Mouse (Mus musculus) megakaryocyte, adult 5-6 weeks (primary cell): ENCODE measurements around the gene Mrps18b. TPM values are rescaled to one million over a fixed set of nuclear protein-coding genes. Genes with fewer than 3 reads are reported as not detected.
A peak's percentile ranks its signal among the peaks of the same experiment; 100 is the strongest.
"Not testable (repeated sequence)": the region's sequence is repeated elsewhere in the genome, so short reads cannot be mapped to it uniquely, and the experiment has no call there.

Experiments
- ATAC-seq: 2 replicates; pipeline ENCODE4 v1.8.0; 2016; ENCODE audit warnings: mild to moderate bottlenecking, inconsistent platforms; ENCODE audit not compliant: poor library complexity, severe bottlenecking
- total RNA-seq, 2 experiments: library from RNA; stranded (forward) in 1 of 2; stranded (reverse) in 1 of 2; fragments of 153-499, 151-499 nt in 1 of 2; fragments of 221-1000, 200-1000 nt in 1 of 2; gene quantifications; 2 replicates each; pipeline versions ENCODE4 v1.2.3 to v1.2.4; 2015 to 2017

Gene Mrps18b
- 29.2 and 35.9 TPM in 2 replicates for total RNA-seq (2015)
- 25.0 and 28.9 TPM in 2 replicates for total RNA-seq (2017)

- peak; percentile 82 for ATAC-seq
These were observed at the start of gene Mrps18b, which contains the start of gene Ppp1r10 for GRCm38 (mm10) chr17:35916297-35917142. Gene Mrps18b (minus strand): TSS chr17:35916389. Gene Ppp1r10 (plus strand): TSS chr17:35916434.

- ATAC-seq = no peak
These were observed 47.1 kb upstream of the Mrps18b start for GRCm38 (mm10) chr17:35963279-35963678.

GRCm38 (mm10) chr17:35958533-35959223, 42.5 kb upstream of the Mrps18b start:
- ATAC-seq = no peak

- ATAC-seq = no peak
These were observed 38.5 kb upstream of the Mrps18b start for GRCm38 (mm10) chr17:35954665-35955064.

- not testable (repeated sequence) for ATAC-seq
These were observed 36.4 kb upstream of the Mrps18b start for GRCm38 (mm10) chr17:35952559-35952958.

- not testable (repeated sequence) for ATAC-seq
These were observed 34.8 kb upstream of the Mrps18b start for GRCm38 (mm10) chr17:35950946-35951345.

DNA sequence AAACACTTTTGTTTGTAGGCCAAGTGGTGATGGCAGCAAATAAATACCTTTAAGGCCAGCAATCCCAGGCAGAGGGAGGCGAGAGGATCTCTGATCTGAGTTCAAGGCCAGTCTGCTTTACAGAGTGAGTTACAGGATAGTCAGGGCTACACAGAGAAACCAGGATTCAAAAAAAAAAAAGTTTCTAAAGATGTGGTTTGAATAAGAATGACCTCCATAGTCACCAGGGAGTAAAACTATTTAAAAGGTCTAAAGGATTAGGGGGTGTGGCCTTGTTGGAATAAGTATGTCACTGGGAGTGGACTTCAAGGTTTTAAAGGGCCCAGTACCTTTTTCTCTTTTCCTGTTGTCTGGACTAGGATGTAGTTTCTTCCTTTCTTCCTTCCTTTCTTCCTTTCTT, 23.8 kb upstream of the Mrps18b start:
- ATAC-seq = no peak

DNA sequence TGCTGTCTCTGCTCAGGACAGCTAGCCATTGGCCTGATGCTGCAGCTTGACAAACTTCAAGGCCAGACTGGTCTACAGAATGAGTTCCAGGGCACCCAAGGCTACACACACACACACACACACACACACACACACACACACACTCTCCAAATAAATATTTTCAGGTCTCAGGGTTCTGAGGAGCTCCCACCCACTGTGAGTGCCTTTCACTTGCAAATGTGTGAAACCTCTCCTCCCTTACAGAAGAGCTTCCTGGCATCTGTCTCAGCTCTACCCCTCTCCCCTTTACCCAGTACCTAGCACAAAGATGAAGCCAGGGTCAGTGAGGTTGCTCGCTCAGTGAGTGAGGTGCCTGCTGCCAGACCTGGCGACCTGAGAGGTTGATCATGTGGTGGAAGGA, 22.9 kb upstream of the Mrps18b start:
- no peak for ATAC-seq

DNA sequence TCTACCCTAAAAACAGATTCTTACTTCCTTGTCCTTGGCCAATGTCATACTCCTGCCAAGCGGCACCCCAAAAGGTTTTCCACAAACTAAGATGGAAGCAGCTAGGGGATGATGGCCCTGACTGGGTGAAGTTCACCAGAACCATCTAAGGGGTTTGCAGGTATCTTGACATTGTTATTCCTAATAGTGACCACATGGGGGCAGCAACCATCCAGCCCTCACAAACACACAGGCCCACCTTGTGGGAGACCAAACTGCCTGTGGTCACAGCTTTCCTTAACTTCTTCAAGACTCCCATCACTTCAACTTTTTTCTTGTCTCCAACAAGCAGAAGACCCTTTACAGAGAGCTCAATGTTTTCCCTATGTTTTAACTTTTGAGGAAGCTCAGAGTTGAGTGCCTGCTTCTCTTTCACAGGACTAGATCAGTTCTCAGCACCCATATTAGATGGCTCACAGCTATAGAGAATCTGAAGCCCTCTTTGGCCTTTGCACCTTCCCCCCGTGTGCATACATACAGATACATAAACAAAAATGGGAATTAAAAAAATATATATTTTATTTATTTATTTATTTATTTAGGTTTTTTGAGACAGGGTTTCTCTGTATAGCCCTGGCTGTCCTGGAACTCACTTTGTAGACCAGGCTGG, 21.6 kb upstream of the Mrps18b start:
- peak; percentile 91 for ATAC-seq

GRCm38 (mm10) chr17:35935763-35936162, 19.6 kb upstream of the Mrps18b start:
- peak; percentile 87 for ATAC-seq

- no peak for ATAC-seq
These were observed 16.4 kb upstream of the Mrps18b start for GRCm38 (mm10) chr17:35932608-35933007.

DNA sequence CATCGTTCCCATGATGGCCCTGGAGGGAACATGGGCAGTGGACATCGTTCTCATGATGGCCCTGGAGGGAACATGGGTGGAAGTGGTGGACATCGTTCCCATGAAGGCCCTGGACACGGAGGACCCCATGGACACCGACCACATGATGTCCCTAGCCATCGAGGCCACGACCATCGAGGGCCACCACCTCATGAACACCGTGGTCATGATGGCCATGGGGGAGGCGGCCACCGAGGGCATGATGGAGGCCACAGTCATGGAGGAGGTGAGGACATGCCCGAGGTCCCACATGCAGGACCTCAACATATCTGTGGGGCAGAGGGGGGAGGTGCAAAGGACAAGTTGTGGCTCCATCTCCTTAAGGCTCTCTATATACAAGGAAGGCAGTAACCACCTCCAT, 14.4 kb upstream of the Mrps18b start:
- ATAC-seq = no peak

- no peak for ATAC-seq
These were observed 13.3 kb upstream of the Mrps18b start for GRCm38 (mm10) chr17:35929534-35929933.

- no peak for ATAC-seq
These were observed 11.3 kb upstream of the Mrps18b start for GRCm38 (mm10) chr17:35927471-35927870.

- ATAC-seq = no peak
These were observed 7.1 kb upstream of the Mrps18b start for GRCm38 (mm10) chr17:35923281-35923680.

DNA sequence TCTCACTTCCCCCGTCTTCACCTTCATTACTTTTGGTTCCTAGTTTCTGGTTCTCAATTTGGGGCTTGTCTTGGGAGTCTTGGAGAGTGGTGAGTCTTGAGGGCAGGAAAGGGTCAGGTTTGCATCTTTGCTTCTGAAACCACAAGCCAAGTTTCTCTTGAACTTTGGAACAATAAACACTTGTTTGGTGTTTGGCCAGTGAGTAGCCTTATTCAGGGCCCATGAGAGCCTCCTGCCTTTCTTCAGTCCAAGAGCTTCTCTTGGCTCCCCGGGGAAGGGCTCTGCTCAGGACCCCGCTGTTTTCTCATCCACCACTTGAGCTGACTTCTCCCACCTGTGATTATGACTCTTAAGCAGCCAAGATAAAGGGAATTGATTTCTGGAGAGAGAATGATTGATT, 6.4 kb upstream of the Mrps18b start:
- ATAC-seq = no peak

- ATAC-seq = no peak
These were observed 5.5 kb upstream of the Mrps18b start for GRCm38 (mm10) chr17:35921710-35922109.

DNA sequence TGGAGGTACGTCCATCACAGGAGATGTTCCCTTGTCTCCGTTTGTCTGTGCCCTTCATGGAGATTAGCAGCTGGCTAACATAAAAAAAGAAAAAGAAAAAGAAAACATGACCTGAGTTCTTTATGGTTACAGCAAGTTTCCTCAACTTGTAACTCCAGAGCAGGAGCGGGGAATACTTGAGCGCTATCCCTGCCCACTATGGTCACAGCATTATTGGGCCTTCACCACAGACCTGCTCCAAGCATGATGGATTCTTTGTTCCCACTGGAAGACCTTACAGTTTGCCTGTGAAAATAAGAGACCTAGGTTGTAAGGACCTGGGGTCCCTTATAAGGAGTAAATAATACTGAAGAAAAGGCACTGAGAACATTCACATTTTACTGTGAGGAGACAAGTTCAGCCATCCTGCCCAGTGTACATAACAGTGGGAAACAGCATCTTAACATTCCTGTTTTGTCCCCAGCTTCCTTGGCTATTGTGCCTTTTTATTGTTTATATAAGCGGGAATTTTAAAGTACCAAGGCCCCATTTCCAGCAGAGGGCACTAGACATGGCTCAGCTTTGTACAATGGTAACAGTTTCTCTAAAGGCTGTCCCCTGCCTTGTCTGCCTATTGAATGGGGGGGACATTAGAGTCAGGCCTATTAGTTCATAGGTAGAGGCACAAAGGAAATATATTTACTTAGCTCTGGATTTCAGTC, 4.8 kb upstream of the Mrps18b start:
- ATAC-seq = no peak

GRCm38 (mm10) chr17:35920384-35920783, 4.2 kb upstream of the Mrps18b start:
- no peak for ATAC-seq

- ATAC-seq = no peak
These were observed 3.7 kb upstream of the Mrps18b start for GRCm38 (mm10) chr17:35919864-35920301.
